Mouse (Mus musculus) hindbrain, embryonic 13.5 days (tissue): ENCODE measurements around the gene Olfr186. TPM values are rescaled to one million over a fixed set of nuclear protein-coding genes. Genes with fewer than 3 reads are reported as not detected.

ENCODE experiments used
- polyA plus RNA-seq: library from polyadenylated mRNA; unstranded; fragments of >200 nt; fragmentation: Nextera tagmentation; extraction: Ambion mirVana; gene quantifications from 2 replicates; pipeline ENCODE4 v1.2.1, GENCODE M21; 2015

The Olfr186 gene
- polyA plus RNA-seq, 1 experiment from 2014 or later, result not detected

Other genes with a start within 250 kb of the Olfr186 start
- gene Olfr173, start 230.0 kb downstream of the Olfr186 start, polyA plus RNA-seq, result not detected in 2 replicates
- gene Olfr175-ps1, start 203.5 kb downstream of the Olfr186 start, polyA plus RNA-seq, result not detected in 2 replicates
- gene Olfr177, start 155.5 kb downstream of the Olfr186 start, polyA plus RNA-seq, result not detected in 2 replicates
- not detected in 2 replicates for gene Olfr178, start 138.2 kb downstream of the Olfr186 start, polyA plus RNA-seq
- gene Olfr181, start 101.5 kb downstream of the Olfr186 start, polyA plus RNA-seq, result not detected in 2 replicates
- gene Olfr180, start 100.9 kb downstream of the Olfr186 start, polyA plus RNA-seq, result not detected in 2 replicates
- not detected in 2 replicates for gene Olfr183, start 34.9 kb downstream of the Olfr186 start, polyA plus RNA-seq
- not detected in 2 replicates for gene Olfr187, start 9.5 kb upstream of the Olfr186 start, polyA plus RNA-seq
- not detected in 2 replicates for gene Olfr190, start 47.7 kb upstream of the Olfr186 start, polyA plus RNA-seq
- gene Olfr191, start 59.5 kb upstream of the Olfr186 start, polyA plus RNA-seq, result not detected in 2 replicates
- gene Olfr193, start 81.6 kb upstream of the Olfr186 start, polyA plus RNA-seq, result not detected in 2 replicates
- gene Olfr194, start 90.8 kb upstream of the Olfr186 start, polyA plus RNA-seq, result not detected in 2 replicates
- gene Olfr195, start 116.8 kb upstream of the Olfr186 start, polyA plus RNA-seq, result not detected in 2 replicates
- not detected in 2 replicates for gene Olfr196, start 140.2 kb upstream of the Olfr186 start, polyA plus RNA-seq
- gene Olfr198, start 173.2 kb upstream of the Olfr186 start, polyA plus RNA-seq, result not detected in 2 replicates
- not detected in 2 replicates for gene Olfr199, start 189.5 kb upstream of the Olfr186 start, polyA plus RNA-seq
- not detected in 2 replicates for gene Olfr201, start 242.3 kb upstream of the Olfr186 start, polyA plus RNA-seq